Mouse (Mus musculus) cerebellum, postnatal 4 days (tissue): ENCODE measurements around the gene 4930595M18Rik.

Source experiments
- DNase-seq, 2 experiments: peaks; one replicate each; pipeline ENCODE4 v3.0.0; 2022; ENCODE audit warnings: low spot score in 2 of 2, mixed read lengths in 1 of 2

The 4930595M18Rik gene

DNA sequence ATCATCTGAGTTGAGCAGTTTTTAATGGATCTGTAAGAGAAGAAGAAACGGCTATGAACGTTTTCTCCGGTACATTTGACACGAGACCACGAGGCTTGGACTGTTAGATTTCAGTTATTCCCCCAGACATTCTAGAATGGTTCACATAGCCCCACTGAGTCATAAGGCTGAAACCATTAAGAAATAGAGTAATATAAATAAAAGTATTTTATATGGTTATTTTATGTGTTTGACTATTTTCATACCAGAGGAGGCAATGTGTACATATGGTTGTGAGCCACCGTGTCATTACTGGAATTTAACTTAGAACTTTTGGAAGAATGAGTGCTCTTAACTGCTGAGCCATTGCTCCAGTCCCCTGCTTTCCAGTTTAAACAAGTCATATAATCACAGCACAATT lies at the start of gene 4930595M18Rik:
TSS of gene 4930595M18Rik (minus strand) at position 101 of the 400 bp plus-strand sequence.
- DNase-seq: no peak

DNA sequence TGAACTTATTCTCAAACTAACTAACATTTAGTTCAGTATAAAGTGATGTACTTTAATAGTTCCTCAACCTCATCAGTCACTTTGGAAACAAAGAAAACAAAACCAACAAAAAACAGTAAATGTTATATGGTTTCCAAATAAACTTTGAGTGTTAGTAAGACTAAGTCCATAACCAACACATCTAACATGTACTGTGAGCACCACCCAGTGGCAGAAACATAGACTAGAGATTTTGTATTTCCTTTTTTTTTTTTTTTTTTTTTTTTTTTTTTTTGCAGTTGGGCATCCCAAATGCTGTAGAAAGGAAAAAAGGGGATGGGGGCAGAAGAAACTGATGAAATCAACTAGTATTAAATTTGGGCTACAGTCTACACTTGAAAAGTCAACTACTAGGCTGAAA lies 14.6 kb upstream of the 4930595M18Rik start:
- DNase-seq: no peak
